Mouse (Mus musculus) CD4-positive, CD25-positive, alpha-beta regulatory T cell, adult 2 months (primary cell): ENCODE measurements at regions not wholly inside any gene's neighbourhood (a gene's known extent, or its start where the extent isn't known, plus 50 kb on each side); places are given as distances from the start of the nearest gene placed in this dataset.

Experiments
- DNase-seq: peaks from one replicate; pipeline ENCODE4 v3.0.0-alpha.2; 2012; ENCODE audit warnings: low read depth, low spot score

DNA sequence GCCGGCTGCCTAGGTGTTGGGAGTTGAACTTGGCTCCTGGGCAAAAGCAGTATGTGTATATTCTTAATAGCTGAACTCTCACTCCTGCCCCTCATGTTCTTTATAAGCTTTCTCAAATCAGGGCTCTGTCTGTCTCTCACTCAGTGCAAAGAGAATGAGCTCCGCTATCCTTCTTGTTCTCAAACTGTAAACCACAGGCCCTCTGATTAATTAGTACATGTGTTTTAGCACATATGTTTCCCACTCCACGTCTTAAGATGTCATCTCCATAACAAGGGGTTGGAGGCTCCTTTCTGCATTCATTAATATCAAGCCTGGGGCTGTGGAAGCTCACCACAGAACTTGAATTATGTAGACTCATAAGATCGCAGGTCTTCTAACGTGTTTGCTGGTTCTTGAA lies 104.7 kb downstream of the Nsun3 start:
- no peak for DNase-seq

- DNase-seq, result no peak
Measured at GRCm38 (mm10) chr16:62676815-62677214, 109.8 kb downstream of the Nsun3 start.

DNA sequence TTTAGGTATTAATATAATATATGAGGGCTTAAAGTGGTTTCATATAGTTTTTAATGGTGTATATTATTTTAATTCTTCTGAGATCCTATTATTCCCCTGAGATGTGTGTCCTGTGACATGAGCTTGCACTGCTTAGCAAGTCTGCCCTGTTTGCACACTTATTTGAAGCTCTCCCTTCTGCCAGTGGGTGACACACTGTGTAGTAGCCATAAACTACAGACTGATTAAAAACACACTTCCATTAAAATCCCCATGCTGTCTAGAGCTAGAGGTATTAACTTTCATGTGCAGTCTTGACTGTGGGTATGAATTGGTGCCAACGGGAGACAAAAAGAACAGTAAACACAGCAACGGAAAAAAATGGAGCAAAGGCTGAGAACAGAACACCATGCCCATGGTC lies 129.2 kb downstream of the Nsun3 start:
- DNase-seq, result no peak

- DNase-seq, result no peak
Measured at GRCm38 (mm10) chr16:62654436-62654835, 132.2 kb downstream of the Nsun3 start.

DNA sequence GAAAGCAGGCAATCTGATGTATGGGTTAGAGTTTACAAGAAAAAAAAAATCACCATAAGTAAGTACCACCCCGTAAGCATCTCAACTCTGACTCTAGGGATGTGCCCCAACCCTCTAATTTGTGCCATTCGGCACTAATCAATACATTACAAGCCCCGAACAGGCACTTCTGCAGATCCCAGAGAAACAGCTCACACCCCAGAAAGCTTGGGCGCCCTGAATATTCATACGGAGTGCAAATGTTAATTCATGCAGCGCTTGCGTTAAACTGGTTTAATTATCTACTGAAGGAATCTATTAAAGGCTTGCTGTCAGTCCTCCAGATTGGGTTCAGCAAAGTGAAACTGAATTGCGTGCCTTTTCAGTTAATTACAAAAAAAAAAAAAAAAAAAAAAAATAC lies 132.8 kb downstream of the Nsun3 start:
- no peak for DNase-seq

DNA sequence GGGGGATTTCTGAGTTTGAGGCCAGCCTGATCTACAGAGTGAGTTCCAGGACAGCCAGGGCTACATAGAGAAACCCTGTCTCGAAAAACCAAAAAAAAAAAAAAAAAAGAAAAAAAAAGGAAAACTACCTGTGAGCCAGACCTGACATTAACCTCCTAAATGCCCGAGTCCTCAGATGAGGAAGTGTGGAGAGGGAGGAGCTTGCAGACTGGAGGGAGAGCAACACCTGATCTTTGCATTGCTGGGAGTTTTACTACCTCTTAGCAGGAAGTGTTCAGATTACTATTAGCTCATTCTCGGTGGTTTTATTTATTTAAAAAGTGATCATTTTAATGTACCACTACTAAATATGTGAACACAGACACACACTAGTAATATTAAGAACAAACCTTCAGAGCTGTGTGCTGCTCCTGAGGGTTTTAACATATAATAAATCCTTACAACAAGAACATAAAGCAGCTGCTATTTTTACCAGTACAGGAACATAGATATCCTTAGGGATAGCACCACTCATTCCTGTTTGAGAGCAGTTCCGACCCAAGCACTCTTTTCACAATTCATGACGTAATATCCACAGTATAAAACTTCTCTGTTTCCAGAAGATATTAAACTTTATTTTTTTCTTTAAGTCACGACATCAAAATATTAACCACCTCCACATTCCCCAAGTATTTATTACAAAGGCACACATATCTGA lies 133.7 kb downstream of the Nsun3 start:
- no peak for DNase-seq

- DNase-seq, result no peak
Measured at GRCm38 (mm10) chr16:62650856-62651255, 135.8 kb downstream of the Nsun3 start.

DNA sequence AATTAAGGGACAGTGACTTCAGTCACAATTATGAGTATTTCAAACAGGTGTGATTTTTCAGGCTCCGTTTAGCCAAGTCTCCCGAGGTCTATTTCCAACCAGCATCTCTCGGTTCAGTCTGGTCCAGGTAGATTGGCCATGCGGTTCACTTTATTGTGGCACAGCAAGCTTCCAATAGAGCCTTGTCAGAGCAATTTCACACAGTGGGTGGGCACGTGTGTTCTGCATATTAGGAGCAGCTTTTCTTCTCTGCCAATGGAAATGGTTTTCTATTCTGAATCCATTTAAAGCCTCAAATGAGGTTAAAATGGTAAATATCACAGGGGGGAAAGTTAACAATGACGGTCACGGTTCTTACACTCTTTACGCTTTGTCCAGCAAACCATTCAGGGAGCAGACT lies 138.3 kb downstream of the Nsun3 start:
- no peak for DNase-seq

- DNase-seq, result peak; percentile 0
Measured at GRCm38 (mm10) chr16:62646113-62646512, 140.5 kb downstream of the Nsun3 start.

- no peak for DNase-seq
Measured at GRCm38 (mm10) chr16:62642859-62643403, 143.7 kb downstream of the Nsun3 start.

DNA sequence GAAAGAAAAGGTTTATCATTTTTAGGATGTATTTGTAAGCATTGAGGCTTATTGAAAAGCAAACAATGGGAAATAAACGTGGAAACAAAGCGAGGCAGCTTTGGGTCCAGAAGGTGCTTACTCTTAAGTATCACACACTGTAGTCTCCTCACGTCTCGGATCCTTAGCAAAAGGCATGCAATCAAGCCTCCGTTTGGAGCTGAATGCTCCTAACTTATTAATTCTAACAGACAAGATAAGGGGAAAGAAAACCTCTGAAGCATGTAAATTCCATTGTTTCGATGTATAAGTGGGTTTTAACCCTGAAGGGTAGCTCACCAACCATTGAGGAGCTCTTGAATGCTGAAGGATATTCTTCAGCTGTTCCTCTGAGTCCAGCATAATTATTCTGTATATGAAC lies 162.7 kb downstream of the Nsun3 start:
- DNase-seq, result no peak

- DNase-seq, result no peak
Measured at GRCm38 (mm10) chr16:62610873-62611272, 175.7 kb downstream of the Nsun3 start.

GRCm38 (mm10) chr16:62608617-62609016 lies 178.0 kb downstream of the Nsun3 start:
- DNase-seq, result no peak

GRCm38 (mm10) chr16:62605920-62606319 lies 180.7 kb downstream of the Nsun3 start:
- DNase-seq, result no peak

GRCm38 (mm10) chr16:62562051-62562450 lies 224.6 kb downstream of the Nsun3 start:
- no peak for DNase-seq

DNA sequence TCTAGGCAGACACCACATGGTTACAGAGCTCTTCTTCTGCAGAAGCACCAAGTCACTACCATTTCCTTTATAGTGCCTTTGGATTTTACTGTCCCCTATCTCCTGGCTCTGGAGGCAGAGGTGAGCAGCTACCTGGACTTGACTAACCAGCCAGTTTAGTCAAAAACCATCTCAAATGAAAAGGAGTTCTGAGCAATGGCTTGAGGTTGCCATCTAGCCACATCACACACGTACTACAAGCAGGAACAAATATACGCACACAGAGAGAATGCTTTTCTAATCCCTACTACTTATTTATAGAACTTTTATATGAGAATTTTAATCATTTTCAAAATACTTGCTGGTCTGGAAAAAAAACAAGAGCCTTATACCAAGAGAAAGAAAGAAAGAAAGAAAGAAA lies 243.5 kb downstream of the Nsun3 start:
- DNase-seq, result no peak

DNA sequence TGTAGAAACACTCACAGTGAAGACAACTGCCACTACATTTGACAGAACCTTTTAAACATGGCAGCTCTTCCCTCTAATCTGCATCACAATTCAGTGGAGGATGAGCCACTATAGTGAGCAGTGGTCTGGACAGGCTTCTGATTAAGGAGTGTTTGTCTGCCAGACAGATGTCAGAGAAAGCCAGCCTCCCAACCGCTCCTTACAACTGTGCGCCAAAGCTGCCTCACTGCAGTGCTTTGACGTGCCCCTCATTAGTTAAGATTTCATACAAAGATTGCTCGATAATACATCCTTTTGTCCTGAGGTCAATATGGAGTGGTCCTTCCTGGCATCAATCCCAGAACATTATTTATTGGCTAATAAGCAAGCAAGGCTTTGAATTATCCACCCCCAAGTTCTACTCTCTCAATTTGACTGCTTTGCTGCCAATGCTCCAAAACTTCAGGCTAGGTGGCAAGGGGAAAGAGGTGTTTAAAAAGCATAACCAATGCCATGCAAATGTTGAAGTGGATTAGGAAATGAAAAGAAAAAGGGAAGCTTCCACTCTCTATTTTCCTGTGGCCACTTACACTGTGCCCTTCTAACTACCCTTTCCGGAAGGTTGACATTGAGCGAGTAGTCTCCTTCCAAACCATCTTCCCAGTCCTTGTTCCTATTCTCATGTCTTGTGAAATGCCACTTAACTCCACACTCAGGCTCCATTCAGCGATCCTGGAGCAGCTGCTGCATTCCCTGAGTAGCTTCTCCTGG lies 248.7 kb downstream of the Nsun3 start:
- DNase-seq, result no peak

DNA sequence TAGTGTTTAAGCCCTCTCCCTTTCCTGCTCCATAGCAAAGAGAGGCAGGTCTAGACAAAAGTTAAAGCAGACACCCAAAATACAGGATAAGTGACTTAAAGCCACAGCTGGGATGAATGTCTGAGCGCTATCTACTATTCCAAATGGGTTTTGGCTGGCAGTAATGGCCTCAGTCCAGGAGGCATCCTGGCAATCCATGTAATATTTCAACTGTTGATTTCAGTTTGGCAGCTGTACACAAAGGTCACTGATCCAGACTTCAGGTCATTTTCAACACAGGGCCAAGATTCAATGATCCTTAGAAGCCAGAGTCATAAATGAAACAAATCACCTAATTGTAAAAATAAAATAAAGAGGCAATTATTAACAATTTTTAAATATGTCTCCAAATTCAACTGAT lies 277.3 kb downstream of the Nsun3 start:
- DNase-seq, result no peak

DNA sequence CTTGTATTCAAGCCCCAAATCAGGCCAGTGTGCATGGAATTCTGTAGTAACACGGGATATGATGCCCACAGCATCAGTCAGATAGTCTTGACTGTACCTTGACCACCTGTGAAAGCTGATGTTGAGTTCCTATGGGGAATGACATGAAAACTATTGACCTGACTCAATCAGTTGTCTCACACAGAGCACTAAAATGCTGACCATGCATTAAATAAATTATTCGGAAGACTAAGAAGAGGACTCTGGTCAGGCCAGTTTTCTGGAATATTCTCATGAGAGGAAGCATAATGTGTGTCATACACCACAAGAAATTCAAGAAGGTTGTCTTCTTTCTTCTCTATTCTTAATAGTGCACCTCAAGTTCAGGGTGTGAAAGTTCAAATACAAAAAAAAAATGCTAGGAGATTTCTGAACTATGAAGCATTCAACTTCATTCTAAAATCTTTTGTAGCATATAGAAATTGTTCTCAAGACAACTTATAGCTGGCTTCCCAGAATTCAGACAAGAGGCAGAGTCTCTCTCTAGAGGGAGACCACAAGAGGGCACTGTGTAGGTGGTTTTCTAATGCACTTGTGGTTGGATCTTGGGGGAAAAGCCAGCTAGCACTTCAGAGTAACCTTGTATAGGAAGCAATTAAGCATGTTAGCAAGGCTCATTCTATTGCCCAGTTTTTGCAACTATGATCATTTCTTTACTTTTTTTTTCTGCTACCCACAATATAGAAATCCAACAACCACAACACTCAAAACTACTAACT lies 279.7 kb downstream of the Nsun3 start:
- no peak for DNase-seq

- no peak for DNase-seq
Measured at GRCm38 (mm10) chr16:62500870-62501269, 285.7 kb downstream of the Nsun3 start.

DNA sequence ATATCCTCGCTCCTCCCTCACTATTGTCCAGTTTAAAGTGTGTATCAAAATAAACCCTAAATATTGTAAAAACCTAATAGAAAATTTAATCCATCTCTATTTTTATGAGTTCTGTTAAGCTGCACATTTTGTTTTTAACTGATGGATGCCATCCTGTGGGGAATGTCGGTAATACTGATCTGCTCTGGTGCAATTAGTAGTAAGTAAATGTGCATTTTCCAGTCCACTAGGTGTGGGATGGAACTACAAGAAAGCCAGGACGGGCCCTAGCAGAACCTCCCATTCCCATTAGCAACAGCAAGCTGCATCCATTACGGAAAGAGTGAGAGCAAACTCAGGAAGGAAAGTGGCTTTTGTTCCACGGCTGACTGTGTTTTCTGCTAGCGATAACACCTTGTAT lies 286.3 kb downstream of the Nsun3 start:
- DNase-seq, result no peak

GRCm38 (mm10) chr16:62498761-62499160 lies 287.9 kb downstream of the Nsun3 start:
- no peak for DNase-seq
